Mouse (Mus musculus) heart, embryonic 14.5 days (tissue): ENCODE data around the gene Ang. TPM values are rescaled to one million over a fixed set of nuclear protein-coding genes. Genes with fewer than 3 reads are reported as not detected.

ENCODE experiments used
- ATAC-seq: fragments of 200-750 bp; cut with Nextera tagmentation; 2 replicates; pipeline ENCODE4 v1.8.0; 2017; ENCODE audit warnings: low read depth, moderate TSS enrichment; ENCODE audit not compliant: insufficient number of reproducible peaks, insufficient read depth, low FRiP score
- H3K27ac ChIP-seq, 2 experiments: fragments of 200-500 bp in 1 of 2; fragments of 300-500 bp in 1 of 2; sonication (generic) in 1 of 2; replicated peaks in 1 of 2; 2 replicates each; pipeline ENCODE4 v1.5.1; 2012 to 2014; ENCODE audit warnings: low read depth in 2 of 2, low read length in 2 of 2, control low read depth in 1 of 2, mild to moderate bottlenecking in 1 of 2, mixed read lengths in 1 of 2; ENCODE audit not compliant: control insufficient read depth in 1 of 2, insufficient read depth in 1 of 2
- H3K27me3 ChIP-seq: fragments of 300-500 bp; sonication (generic); 2 replicates; pipeline ENCODE4 v1.6.1; 2014; ENCODE audit warnings: mild to moderate bottlenecking, low read length, control low read depth; ENCODE audit not compliant: control insufficient read depth, insufficient read depth
- H3K36me3 ChIP-seq: fragments of 300-500 bp; sonication (generic); 2 replicates; pipeline ENCODE4 v1.6.1; 2014; ENCODE audit warnings: mild to moderate bottlenecking, control low read depth, low read length, mixed read lengths; ENCODE audit not compliant: control insufficient read depth, insufficient read depth
- H3K4me1 ChIP-seq, 2 experiments: fragments of 200-500 bp in 1 of 2; fragments of 300-500 bp in 1 of 2; sonication (generic) in 1 of 2; 2 replicates each; pipeline ENCODE4 v1.6.1; 2012 to 2014; ENCODE audit warnings: low read length in 2 of 2, control low read depth in 1 of 2, mixed read lengths in 1 of 2; ENCODE audit not compliant: control insufficient read depth in 2 of 2, insufficient read depth in 2 of 2
- H3K4me2 ChIP-seq: fragments of 300-500 bp; sonication (generic); 2 replicates; pipeline ENCODE4 v1.6.1; 2014; ENCODE audit warnings: mild to moderate bottlenecking, low read length
- H3K4me3 ChIP-seq, 2 experiments: fragments of 200-500 bp in 1 of 2; fragments of 300-500 bp in 1 of 2; sonication (generic) in 1 of 2; 2 replicates each; pipeline ENCODE4 v1.5.1; 2012 to 2014; ENCODE audit warnings: low read length in 2 of 2, mild to moderate bottlenecking in 2 of 2, control low read depth in 1 of 2, low read depth in 1 of 2, moderate library complexity in 1 of 2; ENCODE audit not compliant: control insufficient read depth in 1 of 2, insufficient read depth in 1 of 2
- H3K9ac ChIP-seq: fragments of 300-500 bp; sonication (generic); 2 replicates; pipeline ENCODE4 v1.6.1; 2014; ENCODE audit warnings: mild to moderate bottlenecking, low read length
- H3K9me3 ChIP-seq: fragments of 300-500 bp; sonication (generic); 2 replicates; pipeline ENCODE4 v1.6.1; 2016; ENCODE audit warnings: low read length, control low read depth; ENCODE audit not compliant: control insufficient read depth
- WGBS: fragments of 180-500 bp; shearing (Covaris S2); extraction: QIAGEN DNeasy Blood & Tissue Kit; methylation state at CpG from one replicate; pipeline ENCODE4 v1.1.7; 2014; 5-methylcytosine and 5-hydroxymethylcytosine counted together
- polyA plus RNA-seq: library from polyadenylated mRNA; unstranded; fragments of >200 nt; fragmentation: Nextera tagmentation; extraction: Ambion mirVana; gene quantifications from 2 replicates; pipeline ENCODE4 v1.2.1, GENCODE M21; 2014

Ang gene
- 3.8 and 4.8 TPM in 2 replicates for polyA plus RNA-seq

DNA sequence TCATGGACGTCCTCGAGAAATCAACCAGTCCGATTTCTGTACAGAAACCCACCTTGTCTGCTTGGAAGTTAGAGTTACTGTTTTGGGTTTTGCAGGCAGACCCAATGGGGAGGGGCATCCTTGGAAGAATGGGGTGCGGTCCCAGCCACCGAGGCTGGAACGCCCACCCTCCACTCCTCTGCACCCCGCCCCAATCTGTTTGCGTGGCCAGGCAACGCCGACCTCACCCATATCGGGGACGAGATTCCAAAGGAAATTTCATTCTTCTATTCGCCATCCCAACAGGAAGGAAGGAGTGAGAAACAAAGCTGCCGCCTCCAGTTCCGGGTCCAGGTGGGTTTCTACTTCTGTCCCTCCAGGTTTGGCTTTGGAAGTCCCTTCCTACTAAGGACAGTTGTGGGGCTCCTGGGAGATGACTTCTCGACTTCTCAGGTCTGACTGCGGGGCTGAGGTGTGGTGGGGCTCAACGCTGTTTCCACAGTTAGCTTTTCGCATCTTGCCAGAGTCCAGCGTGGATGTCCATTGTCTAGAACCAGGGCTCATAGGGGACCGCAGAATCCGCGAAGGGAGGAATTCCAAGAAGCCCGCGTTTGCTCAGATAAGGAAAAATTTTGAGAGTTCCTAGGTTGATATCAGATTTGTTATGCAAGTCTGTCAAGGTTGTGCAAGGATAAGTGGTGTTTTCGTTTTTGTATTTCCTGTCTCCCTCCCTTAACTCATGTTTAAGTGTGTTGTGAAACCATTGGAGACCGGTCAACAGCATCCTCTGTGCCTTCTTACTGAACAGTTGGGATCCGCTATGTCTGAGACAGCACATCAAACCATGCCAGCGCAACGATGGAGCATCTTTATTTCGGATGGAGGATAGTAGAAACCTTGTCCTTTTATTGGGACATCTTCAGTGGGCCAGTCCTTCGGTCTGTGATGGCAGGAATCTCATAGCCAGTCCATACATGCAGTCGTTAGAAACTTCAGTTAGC, at the start of gene Ang, which contains the start of gene Rnase4:
Gene Ang (plus strand): TSS at position 230 of the 980 bp plus-strand sequence.
Gene Rnase4 (plus strand): TSS at position 157 of the 980 bp plus-strand sequence.
- no peak for ATAC-seq
- H3K9me3 ChIP-seq: no peaks in the 10 kb centered on the region
- WGBS: 8% methylated on average over 33 of the region's 33 CpGs
- peak within 1 kb of the TSS; percentile 76 for H3K9ac ChIP-seq
- H3K4me2 ChIP-seq: peak within 1 kb of the TSS; percentile 82
- no peaks in the 10 kb centered on the region for H3K36me3 ChIP-seq
- H3K27me3 ChIP-seq: no peaks in the 10 kb centered on the region
- peaks cover 5 to 10% of the 10 kb centered on the region in 2 experiments; a peak in 3 of 4 replicates for H3K4me1 ChIP-seq
- H3K27ac ChIP-seq: peak within 1 kb of the TSS; percentile 84 to 97
- peak within 1 kb of the TSS; percentile 78 to 98 for H3K4me3 ChIP-seq

DNA sequence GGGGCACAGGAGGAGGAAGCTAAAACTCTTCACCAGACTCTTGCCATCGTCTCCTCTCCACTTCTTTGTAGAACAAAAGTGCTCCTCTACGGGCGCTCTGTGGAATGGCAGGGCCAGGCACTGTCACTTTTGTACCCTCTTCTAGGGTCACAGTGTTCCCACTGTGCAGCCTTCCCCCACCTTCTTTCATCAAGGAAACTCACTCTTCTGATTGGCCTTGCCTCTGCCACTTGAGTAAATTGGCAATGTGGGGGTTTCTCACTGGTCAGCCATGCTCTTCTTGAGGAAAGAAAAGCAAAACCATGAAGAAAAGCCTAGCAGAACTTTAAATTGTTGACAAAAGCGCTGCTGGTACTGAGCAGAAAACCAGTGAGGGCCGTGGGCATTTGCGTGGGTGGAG, 49.2 kb upstream of the Ang start, which contains the start of gene Rnase9:
Gene Rnase9 (minus strand): TSS at position 101 of the 400 bp plus-strand sequence.
- Histone ChIP-seq H3K4me2 (no peak within 1 kb of the TSS), H3K27ac (no peak within 1 kb of the TSS), H3K4me1 (peaks cover 5 to 10% of the 10 kb centered on the region in 2 experiments; a peak in 3 of 4 replicates), H3K9me3 (no peaks in the 10 kb centered on the region), H3K4me3 (no peak within 1 kb of the TSS), H3K27me3 (no peaks in the 10 kb centered on the region), H3K36me3 (no peaks in the 10 kb centered on the region), H3K9ac (no peak within 1 kb of the TSS)
- 81% methylated on average over 6 of the region's 6 CpGs for WGBS
- no peak for ATAC-seq

DNA sequence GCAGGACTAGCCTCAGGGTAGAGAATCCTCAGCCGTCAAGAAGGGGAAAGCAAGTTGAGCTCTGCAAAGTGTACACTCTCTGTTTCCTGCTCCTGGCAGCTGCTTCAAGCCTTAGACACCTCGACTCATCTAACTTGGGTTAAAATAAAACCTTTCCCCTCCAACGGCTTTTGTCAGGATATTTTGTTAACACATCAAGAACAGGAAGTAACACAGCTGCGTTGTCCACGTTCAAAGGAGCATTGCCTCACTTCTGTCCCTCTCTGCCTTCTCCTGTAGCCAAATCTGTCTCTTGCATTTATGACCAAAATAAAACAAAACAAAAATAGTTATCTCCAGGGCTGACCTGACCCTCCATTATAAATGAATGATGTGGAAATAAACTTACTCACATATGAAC, 43.1 kb upstream of the Ang start:
- WGBS: 34% methylated on average over 5 of the region's 5 CpGs
- Histone ChIP-seq H3K9ac (no peak overlapping the region), H3K4me3 (no peak overlapping the region), H3K36me3 (no peaks in the 10 kb centered on the region), H3K27me3 (no peaks in the 10 kb centered on the region), H3K27ac (no peak overlapping the region), H3K4me2 (no peak overlapping the region), H3K4me1 (no peaks in the 10 kb centered on the region; a peak in 1 of 4 replicates), H3K9me3 (no peaks in the 10 kb centered on the region)
- ATAC-seq: no peak

DNA sequence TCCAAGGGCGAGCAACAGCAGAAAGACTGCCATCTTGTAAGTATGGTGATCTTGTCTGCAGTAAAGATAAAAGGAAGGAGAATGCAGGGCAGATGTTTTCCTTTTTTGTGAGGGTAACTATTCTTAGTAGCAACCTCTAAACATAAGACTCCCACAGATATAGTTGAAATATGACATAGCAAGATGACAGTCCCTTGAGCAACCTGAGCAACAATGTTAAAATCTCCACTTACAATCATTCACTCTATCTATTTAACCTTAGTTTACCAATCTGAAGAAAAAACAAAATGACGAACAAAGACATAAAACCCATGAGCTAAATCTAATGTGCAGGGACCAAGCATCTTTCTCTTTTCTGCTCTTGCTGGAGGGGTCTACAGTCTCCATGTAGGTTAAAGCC, 40.9 kb upstream of the Ang start, which contains the start of gene Rnase11:
Gene Rnase11 (minus strand): TSS at position 101 of the 400 bp plus-strand sequence.
- no peak for ATAC-seq
- 74% methylated on average over 2 of the region's 2 CpGs for WGBS
- H3K9ac ChIP-seq: no peak within 1 kb of the TSS

DNA sequence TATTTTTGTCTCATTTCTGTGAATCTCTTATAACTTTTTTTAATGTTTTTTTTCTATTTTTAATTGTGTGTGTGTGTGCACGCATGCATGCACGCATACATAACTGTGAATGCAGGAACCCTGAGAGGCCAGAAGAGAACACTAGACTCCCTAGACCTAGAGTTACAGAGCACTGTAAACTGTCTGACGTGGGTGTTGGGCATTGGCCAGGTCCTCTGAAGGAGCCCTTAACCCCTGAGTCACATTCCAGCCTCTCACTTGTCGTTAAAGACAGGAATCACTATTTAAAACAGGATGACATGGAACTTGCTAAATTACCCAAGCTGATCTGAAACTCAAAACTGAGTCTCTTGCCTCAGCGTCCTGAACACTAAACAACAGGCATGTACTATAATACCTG, 39.0 kb upstream of the Ang start:
- Histone ChIP-seq H3K27me3 (no peaks in the 10 kb centered on the region), H3K4me3 (no peak overlapping the region), H3K4me2 (no peak overlapping the region), H3K27ac (no peak overlapping the region), H3K36me3 (no peaks in the 10 kb centered on the region), H3K4me1 (peaks cover 0 to 7% of the 10 kb centered on the region in 2 experiments; a peak in 1 of 4 replicates), H3K9ac (no peak overlapping the region), H3K9me3 (no peaks in the 10 kb centered on the region)
- WGBS: 53% methylated on average over 5 of the region's 5 CpGs
- ATAC-seq: no peak

More for the DNA sequence above, 40.9 kb upstream of the Ang start, which contains the start of gene Rnase11:
- peaks cover 0 to 7% of the 10 kb centered on the region in 2 experiments; a peak in 1 of 4 replicates for H3K4me1 ChIP-seq
- H3K36me3 ChIP-seq: no peaks in the 10 kb centered on the region
- no peak within 1 kb of the TSS for H3K4me2 ChIP-seq
- H3K27ac ChIP-seq: no peak within 1 kb of the TSS
- H3K9me3 ChIP-seq: no peaks in the 10 kb centered on the region
- H3K4me3 ChIP-seq: no peak within 1 kb of the TSS
- no peaks in the 10 kb centered on the region for H3K27me3 ChIP-seq

DNA sequence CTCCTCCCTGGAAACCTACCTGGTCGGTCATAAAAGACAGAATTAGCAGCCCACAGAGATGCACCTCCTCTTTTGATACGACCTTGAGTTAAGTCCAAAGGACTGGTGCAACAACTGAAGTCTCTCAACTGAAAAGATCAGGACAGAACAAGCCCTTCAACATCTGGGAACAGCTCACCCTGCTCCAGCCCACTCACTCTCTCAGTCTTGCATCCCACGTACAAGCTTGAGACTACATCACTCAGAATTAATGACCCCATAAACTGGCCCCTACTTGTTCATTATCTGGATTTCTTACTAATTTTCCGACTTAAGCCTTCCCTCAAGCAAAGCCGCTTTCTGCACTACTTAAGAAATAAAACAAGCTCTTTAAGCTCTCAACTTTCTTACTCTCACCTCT, 37.8 kb upstream of the Ang start:
- Histone ChIP-seq H3K4me1 (peaks cover 4 to 7% of the 10 kb centered on the region in 2 experiments; a peak in 2 of 4 replicates), H3K27me3 (no peaks in the 10 kb centered on the region), H3K36me3 (no peaks in the 10 kb centered on the region), H3K4me3 (no peak overlapping the region), H3K9ac (no peak overlapping the region), H3K9me3 (no peaks in the 10 kb centered on the region), H3K27ac (no peak overlapping the region), H3K4me2 (no peak overlapping the region)
- no peak for ATAC-seq
- WGBS: 71% methylated on average over 5 of the region's 5 CpGs

DNA sequence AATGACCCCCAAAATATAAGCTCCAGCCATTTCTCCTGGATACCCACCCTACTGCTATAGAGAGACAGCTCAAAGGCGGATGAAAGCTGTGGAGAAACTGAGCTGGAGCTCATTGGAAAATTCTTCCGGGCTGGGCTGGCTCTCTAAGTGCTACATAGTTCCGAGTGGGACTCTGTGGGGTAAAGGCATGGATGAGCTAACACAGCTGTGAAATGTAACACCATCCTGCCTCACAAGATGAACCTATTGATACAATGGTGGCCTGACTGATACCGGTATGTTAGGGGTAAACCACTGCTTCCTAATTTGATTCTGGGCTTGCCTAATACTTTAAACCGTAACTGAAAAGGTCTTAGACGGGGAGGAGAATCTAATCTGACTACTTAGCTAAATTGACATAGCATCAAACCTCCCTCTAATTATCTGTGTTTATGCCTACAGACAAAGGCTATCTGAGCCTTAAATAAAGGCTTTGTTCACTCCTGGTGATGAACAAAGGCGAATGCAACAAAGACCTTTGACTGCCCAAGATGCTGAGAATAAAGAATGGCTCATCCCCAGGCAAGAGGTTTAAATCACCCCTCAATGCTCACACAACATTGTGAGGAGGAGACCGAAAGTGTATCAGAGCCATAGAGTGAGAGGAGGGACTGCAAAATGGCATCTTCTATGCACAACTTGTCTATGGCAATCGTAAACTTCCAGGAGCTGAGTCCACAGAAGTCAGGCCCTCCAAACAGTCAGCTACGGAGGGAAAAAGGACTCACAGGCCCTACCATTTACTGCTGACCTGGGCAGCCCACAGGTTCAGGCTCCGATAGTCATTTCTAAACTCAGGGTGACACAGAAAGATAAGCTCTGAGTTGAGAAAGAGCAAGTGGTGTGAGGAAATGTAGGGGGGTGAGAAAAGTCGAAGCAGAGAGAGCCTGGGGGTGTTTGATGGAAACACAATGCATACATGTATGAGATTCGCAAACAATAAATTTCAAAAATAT, 36.4 kb upstream of the Ang start:
- Histone ChIP-seq H3K4me2 (no peak overlapping the region), H3K9ac (no peak overlapping the region), H3K4me1 (peaks cover 4 to 7% of the 10 kb centered on the region in 2 experiments; a peak in 2 of 4 replicates), H3K4me3 (no peak overlapping the region), H3K36me3 (no peaks in the 10 kb centered on the region), H3K9me3 (no peaks in the 10 kb centered on the region), H3K27me3 (no peaks in the 10 kb centered on the region), H3K27ac (no peak overlapping the region)
- WGBS: 73% methylated on average over 13 of the region's 13 CpGs
- ATAC-seq: no peak
